Mouse (Mus musculus): ENCODE results near the gene Clasp1. TPM values are rescaled to one million over a fixed set of nuclear protein-coding genes. Genes with fewer than 3 reads are reported as not detected.

Clasp1 gene
- total and polyA plus RNA-seq, 3 experiments: 13.9 to 21.3 TPM; not detected in 1

- Histone ChIP-seq H3K9me3 (replicated peaks; ENCODE audit: insufficient read depth, low read length) (no peaks in the 10 kb centered on the region), H3K27ac (ENCODE audit: control insufficient read depth, low read depth, low read length) (no peak overlapping the region), H3K79me2 (ENCODE audit: control insufficient read depth, insufficient read depth, low read length, poor library complexity) (no peaks in the 10 kb centered on the region; the same call in 1 of the 2 replicates), H3K4me3 (ENCODE audit: control insufficient read depth in 1 of 2, insufficient read depth in 1 of 2, low read depth in 2 of 2, low read length in 2 of 2) (no peak overlapping the region), H3K27me3 (ENCODE audit: control insufficient read depth in 1 of 2, insufficient read depth in 2 of 2, low read length in 2 of 2) (no peaks in the 10 kb centered on the region), H3K4me1 (ENCODE audit: control insufficient read depth in 1 of 2, insufficient read depth in 2 of 2, low read length in 2 of 2) (no peaks in the 10 kb centered on the region), H3K9ac (ENCODE audit: control insufficient read depth, low read depth, low read length, poor library complexity, severe bottlenecking) (no peak overlapping the region), H3K36me3 (ENCODE audit: control insufficient read depth in 1 of 2, insufficient read depth in 2 of 2, low read length in 2 of 2) (peaks cover 0 to 14% of the 10 kb centered on the region in 2 experiments; a peak in 2 of 4 replicates)
- no peak for DNase-seq (ENCODE audit: low read depth, low spot score)
- TF ChIP-seq MAZ (IDR thresholded peaks at IDR 0.05; ENCODE audit: low read depth, low read length) (no peak), CHD2 (IDR thresholded peaks at IDR 0.05; ENCODE audit: low read length) (no peak), GATA1 (IDR thresholded peaks at IDR 0.05; ENCODE audit: low read depth, low read length) (no peak), E2F4 (IDR thresholded peaks at IDR 0.05; ENCODE audit: borderline replicate concordance, low read depth, low read length) (no peak), CHD1 (IDR thresholded peaks at IDR 0.05; ENCODE audit: low read depth, low read length) (no peak), MEF2A (IDR thresholded peaks at IDR 0.05; ENCODE audit: extremely low read depth, insufficient replicate concordance, low read depth, low read length, poor library complexity, severe bottlenecking) (no peak), RCOR1 (IDR thresholded peaks at IDR 0.05; ENCODE audit: low read depth, low read length) (no peak), ETS1 (IDR thresholded peaks at IDR 0.05; ENCODE audit: low read depth, low read length) (no peak), USF2 (IDR thresholded peaks at IDR 0.05; ENCODE audit: borderline replicate concordance in 1 of 2, insufficient read depth in 1 of 2, low read depth in 1 of 2, low read length in 2 of 2) (no peak), KAT2A (conservative IDR thresholded peaks at IDR 0.05; ENCODE audit: low read depth, low read length) (no peak), HCFC1 (IDR thresholded peaks at IDR 0.05; ENCODE audit: low read depth, low read length) (no peak), MYB (IDR thresholded peaks at IDR 0.05; ENCODE audit: low read depth, low read length) (no peak), RAD21 (IDR thresholded peaks at IDR 0.05; ENCODE audit: low read depth, low read length) (no peak), UBTF (IDR thresholded peaks at IDR 0.05; ENCODE audit: borderline replicate concordance, insufficient read depth, low read depth, low read length) (no peak), TCF12 (IDR thresholded peaks at IDR 0.05; ENCODE audit: low read depth, low read length) (no peak), ZKSCAN1 (IDR thresholded peaks at IDR 0.05; ENCODE audit: low read depth, low read length) (no peak), POLR2A (IDR thresholded peaks at IDR 0.05; ENCODE audit: control insufficient read depth in 1 of 2, insufficient read depth in 1 of 2, low read depth in 1 of 2, low read length in 2 of 2, poor library complexity in 1 of 2) (no peak), BHLHE40 (IDR thresholded peaks at IDR 0.05; ENCODE audit: borderline replicate concordance, low read depth, low read length) (no peak)
Observed at GRCm38 (mm10) chr1:118567659-118568058, 178.8 kb downstream of the Clasp1 start.

GRCm38 (mm10) chr1:118580174-118580702 is 191.4 kb downstream of the Clasp1 start:
- Histone ChIP-seq H3K4me1 (ENCODE audit: control insufficient read depth in 1 of 2, insufficient read depth in 2 of 2, low read length in 2 of 2) (no peaks in the 10 kb centered on the region), H3K27ac (ENCODE audit: control insufficient read depth, low read depth, low read length) (no peak overlapping the region), H3K36me3 (ENCODE audit: control insufficient read depth in 1 of 2, insufficient read depth in 2 of 2, low read length in 2 of 2) (no peaks in the 10 kb centered on the region; a peak in 2 of 4 replicates), H3K79me2 (ENCODE audit: control insufficient read depth, insufficient read depth, low read length, poor library complexity) (no peaks in the 10 kb centered on the region), H3K4me3 (ENCODE audit: control insufficient read depth in 1 of 2, insufficient read depth in 1 of 2, low read depth in 2 of 2, low read length in 2 of 2) (no peak overlapping the region), H3K9ac (ENCODE audit: control insufficient read depth, low read depth, low read length, poor library complexity, severe bottlenecking) (no peak overlapping the region), H3K27me3 (ENCODE audit: control insufficient read depth in 1 of 2, insufficient read depth in 2 of 2, low read length in 2 of 2) (no peaks in the 10 kb centered on the region), H3K9me3 (replicated peaks; ENCODE audit: insufficient read depth, low read length) (no peaks in the 10 kb centered on the region)
- DNase-seq (ENCODE audit: low read depth, low spot score): no peak
- no peak for TF ChIP-seq MAZ (IDR thresholded peaks at IDR 0.05; ENCODE audit: low read depth, low read length)
- no peak for TF ChIP-seq TCF12 (IDR thresholded peaks at IDR 0.05; ENCODE audit: low read depth, low read length)
- TF ChIP-seq ZKSCAN1 (IDR thresholded peaks at IDR 0.05; ENCODE audit: low read depth, low read length): no peak
- no peak for TF ChIP-seq EP300 (IDR thresholded peaks at IDR 0.05; ENCODE audit: low read depth in 1 of 2, low read length in 2 of 2)
- no peak for TF ChIP-seq E2F4 (IDR thresholded peaks at IDR 0.05; ENCODE audit: borderline replicate concordance, low read depth, low read length)
- TF ChIP-seq NRF1 (IDR thresholded peaks at IDR 0.05; ENCODE audit: insufficient read depth, low read depth, low read length, poor library complexity, severe bottlenecking): no peak
- TF ChIP-seq MYB (IDR thresholded peaks at IDR 0.05; ENCODE audit: low read depth, low read length): no peak
- no peak for TF ChIP-seq POLR2AphosphoS5 (IDR thresholded peaks at IDR 0.05; ENCODE audit: borderline replicate concordance, low read depth, low read length)
- no peak for TF ChIP-seq MXI1 (IDR thresholded peaks at IDR 0.05; ENCODE audit: low read depth, low read length)
- TF ChIP-seq KAT2A (conservative IDR thresholded peaks at IDR 0.05; ENCODE audit: low read depth, low read length): no peak
- TF ChIP-seq ZNF384 (IDR thresholded peaks at IDR 0.05; ENCODE audit: low read depth, low read length): no peak
- no peak for TF ChIP-seq MYC (IDR thresholded peaks at IDR 0.05; ENCODE audit: low read depth, low read length)
- no peak for TF ChIP-seq MAX (IDR thresholded peaks at IDR 0.05; ENCODE audit: low read length)
- no peak for TF ChIP-seq USF2 (IDR thresholded peaks at IDR 0.05; ENCODE audit: borderline replicate concordance in 1 of 2, insufficient read depth in 1 of 2, low read depth in 1 of 2, low read length in 2 of 2)
- no peak for TF ChIP-seq ZMIZ1 (IDR thresholded peaks at IDR 0.05; ENCODE audit: low read depth, low read length)
- TF ChIP-seq ELF1 (IDR thresholded peaks at IDR 0.05; ENCODE audit: low read depth, low read length): no peak
- no peak for TF ChIP-seq CHD2 (IDR thresholded peaks at IDR 0.05; ENCODE audit: low read length)
- no peak for TF ChIP-seq GABPA (IDR thresholded peaks at IDR 0.05; ENCODE audit: low read depth, low read length)
- TF ChIP-seq MEF2A (IDR thresholded peaks at IDR 0.05; ENCODE audit: extremely low read depth, insufficient replicate concordance, low read depth, low read length, poor library complexity, severe bottlenecking): no peak

Data from MEL (cell line).